Comparison of ENCODE assay signal across 22 mouse cellular contexts in the genomic region with DNA sequence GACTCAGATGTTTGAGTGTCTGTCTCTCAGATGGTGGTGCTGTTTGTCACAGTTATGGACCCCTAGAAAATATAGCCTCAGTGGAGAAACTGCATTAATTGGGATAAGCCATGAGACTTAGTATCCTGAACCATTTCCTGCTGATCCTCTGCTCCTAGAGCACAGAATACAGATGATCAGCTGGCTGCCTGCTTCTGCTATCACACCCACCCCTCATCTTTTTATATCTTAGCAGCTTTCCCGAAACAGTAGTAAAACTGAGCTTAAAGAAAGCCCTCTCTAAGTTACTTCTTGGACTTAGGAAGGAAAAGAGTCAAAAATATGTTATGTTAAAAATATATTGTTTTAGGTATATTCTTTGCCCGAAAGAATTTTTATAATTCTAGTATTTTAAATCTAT.
"Had no signal": no experiment of that assay in that cellular context is flagged by ENCODE, and none has a peak within 500 bp of the region (broad histone marks: within the 10 kb centered on the region; RNA-seq: fewer than 3 reads in every experiment).

No protein-coding gene starts in this region.

- DNase-seq: heart, postnatal 10 days; heart, postnatal 14 days; heart, postnatal 36 days; heart, postnatal 4 days; kidney, adult 11 months; kidney, adult 18-20 months; kidney, adult 2 months; kidney, adult 8-10 months; kidney, adult 9 months; kidney, postnatal 10 days; kidney, postnatal 14 days; kidney, postnatal 25 days; kidney, postnatal 36 days; kidney, postnatal 4 days; layer of hippocampus, adult 9-11 months; layer of hippocampus, postnatal 36 days had no signal

- ATAC-seq: hindbrain, embryonic 16.5 days; hindbrain, postnatal 0 days; inflammation-experienced regulatory T-cells, adult 6 months; intestine, embryonic 15.5 days; intestine, embryonic 16.5 days; intestine, postnatal 0 days had no signal
